Mouse (Mus musculus): ENCODE results near the gene Itprip.

DNA sequence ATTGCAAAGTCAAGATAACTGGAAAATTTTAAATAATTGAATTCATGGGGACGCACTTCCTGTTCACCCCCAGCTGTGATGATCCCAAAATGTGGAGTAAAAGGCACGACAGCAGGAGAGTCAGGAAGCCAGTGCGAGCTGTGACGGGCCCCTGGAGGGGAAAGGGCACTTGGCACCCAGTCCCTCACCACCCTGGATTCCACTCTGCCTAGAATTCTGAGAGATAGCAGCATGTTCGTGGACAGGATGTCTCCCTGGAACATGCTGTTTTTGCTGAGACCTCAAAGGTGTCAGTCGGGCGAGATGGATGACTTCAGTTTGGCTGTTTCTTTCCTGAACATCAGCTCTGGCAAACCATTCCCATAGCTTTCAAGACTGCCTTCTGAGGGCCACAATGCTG is 6.7 kb upstream of the Itprip start:
- TF ChIP-seq CTCF (IDR thresholded peaks at IDR 0.05; ENCODE audit: borderline replicate concordance, extremely low read depth, insufficient read depth, insufficient read length) (no peak), POLR2A (IDR thresholded peaks at IDR 0.05; ENCODE audit: borderline replicate concordance, extremely low read depth, insufficient read depth, insufficient read length, poor library complexity, severe bottlenecking) (no peak)
